Mouse (Mus musculus): ENCODE results near the gene Ugt1a7c.

DNA sequence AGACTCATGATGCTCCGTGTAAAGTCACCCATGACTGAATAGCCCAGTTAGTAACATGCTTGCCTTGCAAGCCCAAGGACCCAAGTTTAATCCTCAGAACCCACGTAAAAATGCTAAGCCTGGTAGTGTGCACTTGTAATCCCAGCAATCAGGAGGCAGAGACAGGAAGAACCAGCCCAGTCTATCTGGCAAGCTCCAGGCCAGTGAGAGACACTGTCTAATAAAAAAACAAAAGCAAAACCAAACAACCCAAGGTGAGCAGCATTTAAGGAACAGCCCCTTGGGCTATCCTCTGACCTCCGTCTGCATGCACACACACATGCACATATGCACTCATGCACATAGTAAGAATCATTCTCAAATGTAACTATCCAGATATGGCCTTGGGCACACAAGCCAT lies 134.7 kb downstream of the Ugt1a7c start:
- TF ChIP-seq CTCF (IDR thresholded peaks at IDR 0.05; ENCODE audit: control insufficient read depth, insufficient read depth, insufficient read length): no peak
- TF ChIP-seq FOSL1 (IDR thresholded peaks at IDR 0.05; ENCODE audit: insufficient read depth, low read length, poor library complexity, severe bottlenecking): no peak

Measured in C2C12 (cell line).